Mouse (Mus musculus): Measurements from ENCODE around the gene Slc37a4. TPM values are rescaled to one million over a fixed set of nuclear protein-coding genes. Genes with fewer than 3 reads are reported as not detected.

Gene Slc37a4
- polyA plus RNA-seq, 1 experiment from 2014 or later, result 62.9 TPM

Small RNA genes lying within 50 kb of the gene (microRNA-seq; reads per million reads assigned to microRNA genes)
- gene Mir7085, result not detected

Other genes with a start within 250 kb of the Slc37a4 start
- gene Cbl, start 162.8 kb upstream of the Slc37a4 start, polyA plus RNA-seq (2015; fragmentation: Nextera tagmentation; extraction: Ambion mirVana), result 20.1 and 21.1 TPM in 2 replicates
- gene Ccdc153, start 156.2 kb upstream of the Slc37a4 start, polyA plus RNA-seq (2015; fragmentation: Nextera tagmentation; extraction: Ambion mirVana), result not detected in 2 replicates
- 0.33 and 0.48 TPM in 2 replicates for gene Pdzd3, start 145.4 kb upstream of the Slc37a4 start, polyA plus RNA-seq (2015; fragmentation: Nextera tagmentation; extraction: Ambion mirVana)
- 4.5 and 4.7 TPM in 2 replicates for gene Nlrx1, start 128.3 kb upstream of the Slc37a4 start, polyA plus RNA-seq (2015; fragmentation: Nextera tagmentation; extraction: Ambion mirVana)
- 21.1 and 22.5 TPM in 2 replicates for gene Abcg4, start 108.2 kb upstream of the Slc37a4 start, polyA plus RNA-seq (2015; fragmentation: Nextera tagmentation; extraction: Ambion mirVana)
- gene Hinfp, start 91.2 kb upstream of the Slc37a4 start, polyA plus RNA-seq (2015; fragmentation: Nextera tagmentation; extraction: Ambion mirVana), result 25.1 and 31.9 TPM in 2 replicates
- 22.9 and 28.7 TPM in 2 replicates for gene C2cd2l, start 76.6 kb upstream of the Slc37a4 start, polyA plus RNA-seq (2015; fragmentation: Nextera tagmentation; extraction: Ambion mirVana)
- gene Dpagt1, start 70.8 kb upstream of the Slc37a4 start, polyA plus RNA-seq (2015; fragmentation: Nextera tagmentation; extraction: Ambion mirVana), result 37.3 and 41.2 TPM in 2 replicates
- 131 TPM in 2 replicates for gene H2afx, start 62.2 kb upstream of the Slc37a4 start, polyA plus RNA-seq (2015; fragmentation: Nextera tagmentation; extraction: Ambion mirVana)
- 58.2 and 59.4 TPM in 2 replicates for gene Hmbs, start 52.6 kb upstream of the Slc37a4 start, polyA plus RNA-seq (2015; fragmentation: Nextera tagmentation; extraction: Ambion mirVana)
- 36.5 and 39.2 TPM in 2 replicates for gene Vps11, start 35.2 kb upstream of the Slc37a4 start, polyA plus RNA-seq (2015; fragmentation: Nextera tagmentation; extraction: Ambion mirVana)
- 26.4 and 29.6 TPM in 2 replicates for gene Hyou1, start 17.4 kb upstream of the Slc37a4 start, polyA plus RNA-seq (2015; fragmentation: Nextera tagmentation; extraction: Ambion mirVana)
- gene Rps25, start 10.3 kb downstream of the Slc37a4 start, polyA plus RNA-seq (2015; fragmentation: Nextera tagmentation; extraction: Ambion mirVana), result 1,179 TPM in 2 replicates
- gene Trappc4, start 10.7 kb downstream of the Slc37a4 start, polyA plus RNA-seq (2015; fragmentation: Nextera tagmentation; extraction: Ambion mirVana), result 324 and 343 TPM in 2 replicates
- gene Ccdc84, start 21.7 kb downstream of the Slc37a4 start, polyA plus RNA-seq (2015; fragmentation: Nextera tagmentation; extraction: Ambion mirVana), result 28.7 and 32.6 TPM in 2 replicates
- gene Foxr1, start 44.3 kb downstream of the Slc37a4 start, polyA plus RNA-seq (2015; fragmentation: Nextera tagmentation; extraction: Ambion mirVana), result not detected in 2 replicates
- not detected in 2 replicates for gene Upk2, start 58.1 kb downstream of the Slc37a4 start, polyA plus RNA-seq (2015; fragmentation: Nextera tagmentation; extraction: Ambion mirVana)
- 9.4 and 9.6 TPM in 2 replicates for gene Bcl9l, start 86.0 kb downstream of the Slc37a4 start, polyA plus RNA-seq (2015; fragmentation: Nextera tagmentation; extraction: Ambion mirVana)
- not detected in 2 replicates for gene Cxcr5, start 165.0 kb downstream of the Slc37a4 start, polyA plus RNA-seq (2015; fragmentation: Nextera tagmentation; extraction: Ambion mirVana)
- 15.7 and 17.9 TPM in 2 replicates for gene Ddx6, start 208.0 kb downstream of the Slc37a4 start, polyA plus RNA-seq (2015; fragmentation: Nextera tagmentation; extraction: Ambion mirVana)

Measured in neural tube, embryonic 13.5 days (tissue).